Comparison of ENCODE assay signal across 8 mouse cellular contexts in genomic region chr7:13277833-13278232, GRCm38 (mm10). TPM values are rescaled to one million over a fixed set of nuclear protein-coding genes. Genes with fewer than 3 reads are reported as not detected.
A peak's percentile ranks its signal among the peaks of the same experiment; 100 is the strongest.
DNase-seq lines count a peak whose midpoint lies in the region; ATAC-seq and TF ChIP-seq lines count a peak whose summit lies in the region.

No protein-coding gene starts in this region.

- H3K27me3 ChIP-seq in lung, postnatal 0 days (replicated peaks; ENCODE audit: insufficient read depth, low read length): no peaks in the 10 kb centered on the region
- no peaks in the 10 kb centered on the region for H3K27me3 ChIP-seq in erythroblast, embryonic 14.5 days (ENCODE audit: control insufficient read depth)
- H3K27me3 ChIP-seq in limb, embryonic 13.5 days: no peaks in the 10 kb centered on the region
- H3K27me3 ChIP-seq in small intestine, adult 2 months (ENCODE audit: control insufficient read depth, insufficient read depth, low read length): no peaks in the 10 kb centered on the region

- no peak for TF ChIP-seq EP300 in lung, postnatal 0 days (IDR thresholded peaks at IDR 0.05)

- no peak overlapping the region for H3K27ac ChIP-seq in lung, postnatal 0 days (ENCODE audit: low read length)
- no peak overlapping the region for H3K27ac ChIP-seq in limb, embryonic 13.5 days
- no peak overlapping the region for H3K27ac ChIP-seq in small intestine, adult 2 months (ENCODE audit: insufficient read depth, low read depth, low read length)

- H3K9ac ChIP-seq in lung, postnatal 0 days (replicated peaks; ENCODE audit: low read depth): peak overlapping the region; percentile 56
- peak overlapping the region; percentile 81 for H3K9ac ChIP-seq in limb, embryonic 13.5 days

- no peak for TF ChIP-seq CTCF in lung, postnatal 0 days (IDR thresholded peaks at IDR 0.05)
- TF ChIP-seq CTCF in small intestine, adult 2 months (IDR thresholded peaks at IDR 0.05; ENCODE audit: extremely low read depth, insufficient read length, insufficient replicate concordance, low read depth, low read length): no peak

- TF ChIP-seq POLR2A in small intestine, adult 2 months (IDR thresholded peaks at IDR 0.05; ENCODE audit: low read depth, low read length): no peak

- no peaks in the 10 kb centered on the region for H3K36me3 ChIP-seq in lung, postnatal 0 days (ENCODE audit: insufficient read depth, low read length)
- H3K36me3 ChIP-seq in erythroblast, embryonic 14.5 days (ENCODE audit: control insufficient read depth): peaks cover 72% of the 10 kb centered on the region
- H3K36me3 ChIP-seq in limb, embryonic 13.5 days: peaks cover 65% of the 10 kb centered on the region
- no peaks in the 10 kb centered on the region; the same call in 1 of the 2 replicates for H3K36me3 ChIP-seq in small intestine, adult 2 months (ENCODE audit: control insufficient read depth, insufficient read depth, low read length)

- H3K4me1 ChIP-seq in lung, postnatal 0 days (ENCODE audit: insufficient read depth, low read depth, low read length): no peaks in the 10 kb centered on the region; the same call in 1 of the 2 replicates
- peaks cover 38% of the 10 kb centered on the region for H3K4me1 ChIP-seq in erythroblast, embryonic 14.5 days (ENCODE audit: control insufficient read depth)
- H3K4me1 ChIP-seq in limb, embryonic 13.5 days: peaks cover 5% of the 10 kb centered on the region; the same call in 1 of the 2 replicates
- peaks cover 3% of the 10 kb centered on the region; the same call in 1 of the 2 replicates for H3K4me1 ChIP-seq in small intestine, adult 2 months (ENCODE audit: control insufficient read depth, insufficient read depth, insufficient read length, low read length)

- WGBS in lung, postnatal 0 days: 28% methylated on average over 2 of the region's 2 CpGs
- 32% methylated on average over 2 of the region's 2 CpGs for WGBS in limb, embryonic 13.5 days
- WGBS in small intestine, adult 2 months: 5% methylated on average over 2 of the region's 2 CpGs

- peak overlapping the region; percentile 77 for H3K4me2 ChIP-seq in lung, postnatal 0 days (replicated peaks; ENCODE audit: low read depth, low read length)
- H3K4me2 ChIP-seq in limb, embryonic 13.5 days (replicated peaks): peak overlapping the region; percentile 82

- no peaks in the 10 kb centered on the region for H3K9me3 ChIP-seq in lung, postnatal 0 days (ENCODE audit: low read length)
- no peaks in the 10 kb centered on the region for H3K9me3 ChIP-seq in erythroblast, embryonic 14.5 days (ENCODE audit: control insufficient read depth, low read length)
- H3K9me3 ChIP-seq in limb, embryonic 13.5 days: 0 out of 2 replicates have a peak, but pooled peaks cover 7% of the 10 kb centered on the region

- ATAC-seq in lung, postnatal 0 days: no peak
- ATAC-seq in limb, embryonic 13.5 days (ENCODE audit: low FRiP score, low read depth): no peak

- H3K4me3 ChIP-seq in lung, postnatal 0 days (ENCODE audit: low read depth, low read length): peak overlapping the region; percentile 76
- H3K4me3 ChIP-seq in erythroblast, embryonic 14.5 days (replicated peaks): peak overlapping the region; percentile 65
- peak overlapping the region; percentile 65 for H3K4me3 ChIP-seq in limb, embryonic 13.5 days
- peak overlapping the region; percentile 87 for H3K4me3 ChIP-seq in small intestine, adult 2 months (ENCODE audit: low read depth, low read length)

- DNase-seq in lung, postnatal 0 days (ENCODE audit: low spot score): no peak
- DNase-seq in lung, postnatal 4 days: no peak
- DNase-seq in right cerebral cortex, postnatal 25 days: no peak
- no peak for DNase-seq in urinary bladder, postnatal 10 days (ENCODE audit: low spot score)
- no peak for DNase-seq in lung, postnatal 10 days

RNA-seq across cellular contexts. Expression of gene Zswim9, which starts 0.7 kb away (rescaled TPM):
- 4.7 and 5.5 TPM in 2 replicates for polyA plus RNA-seq in lung, postnatal 0 days (2015; fragmentation: Nextera tagmentation; extraction: Ambion mirVana)
- 0.08 and 0.23 TPM in 2 replicates for polyA plus RNA-seq in erythroblast, embryonic 14.5 days (2012)
- polyA plus RNA-seq in limb, embryonic 13.5 days (2015; fragmentation: Nextera tagmentation; extraction: Ambion mirVana): 11.8 and 16.0 TPM in 2 replicates
- polyA plus RNA-seq in small intestine, adult 2 months (2012; rRNA removed): 1.7 and 2.4 TPM in 2 replicates

RNA-seq across cellular contexts. Expression of gene Lig1, which starts 0.8 kb away (rescaled TPM):
- 16.5 and 20.2 TPM in 2 replicates for polyA plus RNA-seq in lung, postnatal 0 days (2015; fragmentation: Nextera tagmentation; extraction: Ambion mirVana)
- polyA plus RNA-seq in erythroblast, embryonic 14.5 days (2012): 35.4 and 41.1 TPM in 2 replicates
- polyA plus RNA-seq in limb, embryonic 13.5 days (2015; fragmentation: Nextera tagmentation; extraction: Ambion mirVana): 116 and 123 TPM in 2 replicates
- polyA plus RNA-seq in small intestine, adult 2 months (2012; rRNA removed): 4.0 and 10.1 TPM in 2 replicates

RNA-seq across cellular contexts. Expression of gene Pla2g4c, which starts 46.6 kb away (rescaled TPM):
- polyA plus RNA-seq in lung, postnatal 0 days (2015; fragmentation: Nextera tagmentation; extraction: Ambion mirVana): 1.2 and 1.5 TPM in 2 replicates
- 0.05 and 0.06 TPM in 2 replicates for polyA plus RNA-seq in erythroblast, embryonic 14.5 days (2012)
- 1.1 TPM in 2 replicates for polyA plus RNA-seq in limb, embryonic 13.5 days (2015; fragmentation: Nextera tagmentation; extraction: Ambion mirVana)
- 0.61 and 4.5 TPM in 2 replicates for polyA plus RNA-seq in small intestine, adult 2 months (2012; rRNA removed)
